Mouse (Mus musculus) thymus, adult 18-20 months (tissue): ENCODE data around the gene Poldip3.

Source experiments
- DNase-seq, 2 experiments: peaks; one replicate each; pipeline ENCODE4 v3.0.0; 2022; ENCODE audit warnings: mixed read lengths in 2 of 2

The Poldip3 gene

DNA sequence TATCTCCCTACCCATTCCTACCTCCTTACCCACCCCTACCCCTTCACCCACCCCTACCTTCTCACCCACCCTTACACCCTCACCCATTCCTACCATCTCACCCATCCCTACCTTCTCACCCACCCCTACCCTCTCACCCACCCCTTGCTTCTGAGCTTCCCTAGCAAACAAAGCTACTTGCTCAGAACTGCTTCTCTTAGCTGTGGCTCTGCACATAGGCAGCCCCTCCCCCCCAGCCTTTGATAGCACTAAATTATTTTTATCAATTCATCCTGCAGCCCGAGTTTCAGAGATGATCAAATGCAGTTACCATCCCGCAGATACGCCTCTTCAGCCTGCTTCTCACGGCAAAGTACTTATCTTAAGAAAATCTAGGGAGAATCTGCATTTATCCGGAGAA is 65.7 kb downstream of the Poldip3 start:
- no peak for DNase-seq
